27 mouse cellular contexts compared by ENCODE assay signal in genomic region chr7:30282740-30283139, GRCm38 (mm10). TPM values are rescaled to one million over a fixed set of nuclear protein-coding genes. Genes with fewer than 3 reads are reported as not detected.
DNase-seq lines count a peak whose midpoint lies in the region; ATAC-seq and TF ChIP-seq lines count a peak whose summit lies in the region.
"Had no signal": no experiment of that assay in that cellular context is flagged by ENCODE, and none has a peak within 500 bp of the region (broad histone marks: within the 10 kb centered on the region; RNA-seq: fewer than 3 reads in every experiment).

No protein-coding gene starts in this region.

- no peak overlapping the region for H3K4me2 ChIP-seq in forebrain, embryonic 14.5 days (ENCODE audit: low read length)
- H3K4me2 ChIP-seq: embryonic facial prominence, embryonic 15.5 days; midbrain, embryonic 13.5 days; neural tube, embryonic 15.5 days had no signal

- H3K4me1 ChIP-seq in cerebellum, adult 2 months (ENCODE audit: control insufficient read depth, insufficient read depth, low read length): peaks cover 17% of the 10 kb centered on the region; the same call in 1 of the 2 replicates
- no peaks in the 10 kb centered on the region for H3K4me1 ChIP-seq in forebrain, embryonic 14.5 days (ENCODE audit: control insufficient read depth, insufficient read depth, low read length)

- intact Hi-C loops in left cerebral cortex, postnatal 14 days (cut with DNase I): no loop called here
- intact Hi-C loops in left cerebral cortex, postnatal 10 days (cut with DNase I): no loop called here

- H3K27me3 ChIP-seq in cerebellum, adult 2 months (ENCODE audit: control insufficient read depth, insufficient read depth, low read length): no peaks in the 10 kb centered on the region
- no peaks in the 10 kb centered on the region for H3K27me3 ChIP-seq in forebrain, embryonic 14.5 days (replicated peaks; ENCODE audit: control insufficient read depth, insufficient read depth, low read length)
- H3K27me3 ChIP-seq: embryonic facial prominence, embryonic 15.5 days; midbrain, embryonic 13.5 days; neural tube, embryonic 15.5 days had no signal

- no peaks in the 10 kb centered on the region for H3K9me3 ChIP-seq in forebrain, embryonic 14.5 days (replicated peaks; ENCODE audit: control insufficient read depth, low read length)
- H3K9me3 ChIP-seq: embryonic facial prominence, embryonic 15.5 days; G1E; limb, embryonic 10.5 days; midbrain, embryonic 13.5 days; neural tube, embryonic 15.5 days had no signal

- no peak overlapping the region for H3K9ac ChIP-seq in forebrain, embryonic 14.5 days (ENCODE audit: low read length)
- H3K9ac ChIP-seq: embryonic facial prominence, embryonic 15.5 days; forebrain, postnatal 0 days; liver, postnatal 0 days; midbrain, embryonic 13.5 days; neural tube, embryonic 15.5 days had no signal

- TF ChIP-seq CTCF in cerebellum, adult 2 months (IDR thresholded peaks at IDR 0.05; ENCODE audit: borderline replicate concordance, insufficient read depth, low read depth, low read length): no peak

- H3K27ac ChIP-seq in cerebellum, adult 2 months (ENCODE audit: insufficient read depth, low read length): no peak overlapping the region
- H3K27ac ChIP-seq in forebrain, embryonic 14.5 days (ENCODE audit: low read depth, low read length): no peak overlapping the region
- H3K27ac ChIP-seq: embryonic facial prominence, embryonic 15.5 days; hindbrain, postnatal 0 days; limb, embryonic 10.5 days; midbrain, embryonic 13.5 days; neural tube, embryonic 15.5 days had no signal

- H3K4me3 ChIP-seq in cerebellum, adult 2 months (replicated peaks; ENCODE audit: insufficient read depth, low read depth, low read length): no peak overlapping the region
- H3K4me3 ChIP-seq in forebrain, embryonic 14.5 days (ENCODE audit: low read depth, low read length): no peak overlapping the region
- H3K4me3 ChIP-seq: embryonic facial prominence, embryonic 15.5 days; limb, embryonic 10.5 days; midbrain, embryonic 13.5 days; neural tube, embryonic 15.5 days had no signal

- WGBS in cerebellum, adult 2 months: 70% methylated on average over 7 of the region's 7 CpGs
- 82% methylated on average over 7 of the region's 7 CpGs for WGBS in forebrain, embryonic 14.5 days

- no peaks in the 10 kb centered on the region for H3K36me3 ChIP-seq in forebrain, embryonic 14.5 days (ENCODE audit: control insufficient read depth, insufficient read depth, low read length)
- H3K36me3 ChIP-seq: embryonic facial prominence, embryonic 15.5 days; limb, embryonic 10.5 days; midbrain, embryonic 13.5 days; neural tube, embryonic 15.5 days had no signal

- no peak for DNase-seq in cerebellum, adult 2 months
- no peak for DNase-seq in cerebellum, postnatal 25 days
- peak; percentile 54 to 56 for DNase-seq in heart, adult 18-20 months
- DNase-seq in heart, postnatal 4 days: no peak
- peak; percentile 40 to 67 for DNase-seq in left cerebral cortex, postnatal 14 days (ENCODE audit: low spot score in 2 of 2)
- no peak for DNase-seq in left cerebral cortex, postnatal 10 days (ENCODE audit: extremely low spot score in 1 of 2, low spot score in 2 of 2)
- DNase-seq in forebrain, embryonic 14.5 days (ENCODE audit: low spot score): no peak
- no peak for DNase-seq in right cerebral cortex, adult 18-20 months
- DNase-seq: adrenal gland, postnatal 10 days; cerebellum, adult 18-20 months; forebrain, postnatal 0 days; layer of hippocampus, postnatal 36 days; liver, postnatal 0 days; lung, postnatal 10 days; right cerebral cortex, postnatal 14 days; thymus, postnatal 4 days had no signal

- no peak for ATAC-seq in forebrain, embryonic 14.5 days
- ATAC-seq: activated CD4-positive, CD25-positive, alpha-beta regulatory T cell, adult 4 months; CD4-positive, CD25-positive, alpha-beta regulatory T cell, adult 4 months; forebrain, postnatal 0 days; hindbrain, postnatal 0 days; intestine, postnatal 0 days; liver, postnatal 0 days; midbrain, embryonic 13.5 days had no signal

- peak; percentile 17; the same call in 1 of the 2 replicates for TF ChIP-seq POLR2A in cerebellum, adult 2 months (IDR thresholded peaks at IDR 0.05; ENCODE audit: borderline replicate concordance, insufficient read depth, low read length)

RNA-seq across cellular contexts. Expression of gene Wdr62, which starts 2.5 kb away (rescaled TPM):
- 3.8 and 4.6 TPM in 2 replicates for polyA plus RNA-seq in cerebellum, adult 2 months (2012; rRNA removed)
- total RNA-seq in heart, adult 18-20 months (2021): under 1 TPM; 0.57 to 0.80 TPM
- total RNA-seq in heart, postnatal 4 days (2021): 10 to 100 TPM in 1 of 2 experiments, 1 to 10 TPM in 1; 9.7 to 12.3 TPM
- 1 to 10 TPM; 1.2 to 2.0 TPM for total RNA-seq in left cerebral cortex, postnatal 14 days (2021)
- 1 to 10 TPM; 2.5 to 3.5 TPM for total RNA-seq in left cerebral cortex, postnatal 10 days (2021)
- polyA plus RNA-seq in forebrain, embryonic 14.5 days (2014; fragmentation: Nextera tagmentation; extraction: Ambion mirVana): 5.6 and 5.8 TPM in 2 replicates

RNA-seq across cellular contexts. Expression of gene Thap8, which starts 2.8 kb away (rescaled TPM):
- 0.16 TPM in 1 of 2 replicates, not detected in the other for polyA plus RNA-seq in cerebellum, adult 2 months (2012; rRNA removed)
- total RNA-seq in heart, adult 18-20 months (2021): not detected
- total RNA-seq in heart, postnatal 4 days (2021): under 1 TPM; 0.38 to 0.54 TPM
- total RNA-seq in left cerebral cortex, postnatal 14 days (2021): under 1 TPM in 1 of 2 experiments, not detected in 1; 0.26 TPM
- total RNA-seq in left cerebral cortex, postnatal 10 days (2021): under 1 TPM in 1 of 2 experiments, not detected in 1; 0.51 TPM
- 0.27 and 0.32 TPM in 2 replicates for polyA plus RNA-seq in forebrain, embryonic 14.5 days (2014; fragmentation: Nextera tagmentation; extraction: Ambion mirVana)
- total RNA-seq: liver, adult 2 months had no signal
- polyA plus RNA-seq: liver, adult 2 months had no signal

RNA-seq across cellular contexts. Expression of gene Clip3, which starts 8.8 kb away (rescaled TPM):
- 726 and 810 TPM in 2 replicates for polyA plus RNA-seq in cerebellum, adult 2 months (2012; rRNA removed)
- total RNA-seq in heart, adult 18-20 months (2021): 1 to 10 TPM; 5.7 TPM
- 10 to 100 TPM; 10.1 to 12.8 TPM for total RNA-seq in heart, postnatal 4 days (2021)
- 100 to 1,000 TPM; 499 to 503 TPM for total RNA-seq in left cerebral cortex, postnatal 14 days (2021)
- total RNA-seq in left cerebral cortex, postnatal 10 days (2021): 100 to 1,000 TPM; 495 to 497 TPM
- polyA plus RNA-seq in forebrain, embryonic 14.5 days (2014; fragmentation: Nextera tagmentation; extraction: Ambion mirVana): 142 and 174 TPM in 2 replicates
- total RNA-seq: hematopoietic stem cell, adult 5-6 weeks had no signal
- polyA plus RNA-seq: G1E had no signal

RNA-seq across cellular contexts. Expression of gene Alkbh6, which starts 25.8 kb away (rescaled TPM):
- polyA plus RNA-seq in cerebellum, adult 2 months (2012; rRNA removed): 197 and 214 TPM in 2 replicates
- total RNA-seq in heart, adult 18-20 months (2021): 10 to 100 TPM; 26.2 to 27.8 TPM
- total RNA-seq in heart, postnatal 4 days (2021): 10 to 100 TPM; 29.4 to 30.8 TPM
- 10 to 100 TPM; 53.4 to 55.3 TPM for total RNA-seq in left cerebral cortex, postnatal 14 days (2021)
- 10 to 100 TPM; 45.9 to 47.5 TPM for total RNA-seq in left cerebral cortex, postnatal 10 days (2021)
- polyA plus RNA-seq in forebrain, embryonic 14.5 days (2014; fragmentation: Nextera tagmentation; extraction: Ambion mirVana): 102 and 118 TPM in 2 replicates

RNA-seq across cellular contexts. Expression of gene Syne4, which starts 31.9 kb away (rescaled TPM):
- 63.4 and 63.8 TPM in 2 replicates for polyA plus RNA-seq in cerebellum, adult 2 months (2012; rRNA removed)
- 1 to 10 TPM in 1 of 2 experiments, under 1 TPM in 1; 0.72 to 2.0 TPM for total RNA-seq in heart, adult 18-20 months (2021)
- total RNA-seq in heart, postnatal 4 days (2021): 1 to 10 TPM; 1.3 to 3.2 TPM
- 1 to 10 TPM; 6.9 to 8.2 TPM for total RNA-seq in left cerebral cortex, postnatal 14 days (2021)
- 1 to 10 TPM; 5.4 to 7.5 TPM for total RNA-seq in left cerebral cortex, postnatal 10 days (2021)
- polyA plus RNA-seq in forebrain, embryonic 14.5 days (2014; fragmentation: Nextera tagmentation; extraction: Ambion mirVana): 3.6 and 3.7 TPM in 2 replicates

Comparison
In these comparisons a context has a peak if more than half of its experiments do, and no peak if none do; other contexts are left out.
1. DNase-seq: peak in heart, adult 18-20 months (2 of 2) and left cerebral cortex, postnatal 14 days (2 of 2); none in cerebellum, adult 2 months (0 of 2), cerebellum, postnatal 25 days (0 of 2), heart, postnatal 4 days (single experiment), left cerebral cortex, postnatal 10 days (0 of 2), forebrain, embryonic 14.5 days (single experiment) and right cerebral cortex, adult 18-20 months (single experiment).
2. RNA of gene Clip3, which starts 8.8 kb away (total RNA-seq): 499 to 503 TPM in left cerebral cortex, postnatal 14 days and 495 to 497 TPM in left cerebral cortex, postnatal 10 days; 10.1 to 12.8 TPM in heart, postnatal 4 days and 5.7 TPM in heart, adult 18-20 months; every median in the first group is over 10 times any median in the second.